Mouse (Mus musculus) urinary bladder, postnatal 4 days (tissue): ENCODE data around the gene Helq.

Experiments
- DNase-seq, 2 experiments: peaks; one replicate each; pipeline ENCODE4 v3.0.0; 2021 to 2022; ENCODE audit warnings: low spot score in 2 of 2

Gene Helq

DNA sequence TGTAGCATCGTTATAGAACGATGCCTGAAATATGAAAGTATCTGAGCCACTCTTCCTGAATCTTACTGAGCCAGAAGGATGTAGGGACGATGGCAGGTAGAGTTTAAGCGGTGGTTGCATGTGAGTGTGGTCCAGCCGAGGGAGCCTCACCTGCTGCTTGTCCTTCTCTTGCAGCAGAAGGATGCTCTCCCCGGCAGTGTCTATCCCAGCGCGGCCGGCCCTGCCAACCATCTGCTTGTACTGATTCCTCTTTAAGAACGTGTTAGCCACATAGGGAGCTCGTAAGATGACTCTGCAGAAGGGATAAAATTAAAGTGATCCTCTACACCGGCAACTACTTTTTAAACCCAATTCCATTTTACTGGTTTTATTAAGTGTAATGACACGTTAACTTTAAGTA is 19.4 kb downstream of the Helq start:
- no peak for DNase-seq

DNA sequence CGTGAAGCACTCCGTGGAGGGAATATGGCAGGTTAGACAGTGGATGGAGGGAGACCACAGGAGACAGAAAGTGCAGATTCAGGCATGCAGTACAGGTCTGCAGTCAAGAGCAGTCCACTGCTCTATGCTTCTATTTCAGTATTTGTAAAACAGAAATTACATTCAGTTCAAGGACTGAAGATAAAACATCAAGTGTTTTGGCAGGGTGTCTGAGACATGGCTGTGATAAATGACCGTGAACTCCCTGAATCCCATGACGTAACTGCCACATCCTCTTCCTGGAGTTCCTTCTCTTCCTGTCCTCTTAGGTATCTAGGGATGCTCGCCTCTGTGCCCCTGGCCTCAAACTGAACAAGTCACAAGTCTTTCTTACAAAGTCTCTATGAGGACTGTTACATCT is 21.5 kb downstream of the Helq start:
- no peak for DNase-seq

DNA sequence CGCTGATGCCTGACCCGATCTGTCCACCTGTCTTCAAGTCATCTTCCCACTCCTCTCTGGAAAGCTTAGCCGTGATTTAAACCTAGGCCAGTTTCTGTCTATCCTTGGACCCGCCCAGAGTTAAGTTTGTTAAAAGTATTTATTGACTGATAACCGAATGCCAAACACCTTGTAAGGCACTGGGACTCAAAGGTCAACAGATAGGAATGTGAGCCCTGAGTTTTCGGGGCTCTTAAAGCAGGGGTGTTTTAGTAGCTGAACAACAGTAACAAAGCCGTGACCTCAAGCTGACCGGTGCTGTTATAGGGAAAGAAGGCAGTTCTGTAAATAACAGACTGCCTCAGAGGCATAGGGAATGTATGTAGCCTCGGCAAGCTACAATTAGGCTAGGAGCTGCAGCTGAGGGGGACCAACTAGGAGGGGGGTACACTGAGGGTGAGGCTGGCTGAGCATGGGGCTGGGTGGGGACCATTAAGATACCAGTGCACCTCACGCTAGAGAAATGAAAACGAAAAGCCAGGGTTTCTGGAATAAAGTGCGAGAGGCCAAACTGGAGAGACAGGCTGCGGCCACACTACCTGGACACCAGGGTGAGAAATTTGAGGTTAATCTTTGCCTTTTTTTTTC is 22.5 kb downstream of the Helq start:
- no peak for DNase-seq

DNA sequence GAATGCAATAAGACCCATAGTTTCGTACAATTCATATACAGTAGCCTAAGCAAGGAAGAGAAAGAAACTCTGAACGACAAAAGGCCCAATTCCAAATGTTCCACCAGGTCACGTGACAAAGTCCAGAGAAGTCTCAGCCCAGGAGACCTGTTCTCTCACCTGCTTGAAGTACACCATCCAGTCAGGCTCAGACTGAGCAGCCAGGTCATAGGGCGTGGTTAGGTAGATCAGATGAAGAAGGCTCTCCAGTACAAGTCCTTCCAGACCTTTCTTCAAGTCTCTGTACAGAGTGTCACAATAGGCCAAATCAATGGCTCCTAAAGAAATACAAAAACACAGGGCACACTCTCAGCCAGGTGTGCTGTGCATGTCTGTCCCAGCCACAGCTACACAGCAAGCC is 26.8 kb downstream of the Helq start:
- DNase-seq = no peak

DNA sequence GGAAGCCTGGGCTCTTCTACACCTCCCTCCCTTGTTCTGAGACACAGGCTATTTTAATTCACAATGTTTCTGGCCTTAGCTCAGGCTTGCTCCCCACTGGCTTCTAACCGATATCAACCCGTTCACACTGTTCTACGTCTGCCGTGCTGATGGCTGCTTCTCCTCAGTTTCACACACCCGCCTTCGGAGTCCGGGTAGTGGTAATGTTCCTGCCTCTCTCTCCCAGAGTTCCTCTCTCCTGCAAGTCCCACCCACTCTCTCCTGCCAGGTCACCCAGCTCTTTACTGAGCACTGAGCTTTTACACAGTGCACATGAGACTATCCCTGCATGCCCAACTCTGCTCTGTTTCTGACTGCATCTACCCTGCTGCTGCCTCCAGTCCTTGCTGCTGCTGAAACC is 32.4 kb downstream of the Helq start:
- DNase-seq = no peak

DNA sequence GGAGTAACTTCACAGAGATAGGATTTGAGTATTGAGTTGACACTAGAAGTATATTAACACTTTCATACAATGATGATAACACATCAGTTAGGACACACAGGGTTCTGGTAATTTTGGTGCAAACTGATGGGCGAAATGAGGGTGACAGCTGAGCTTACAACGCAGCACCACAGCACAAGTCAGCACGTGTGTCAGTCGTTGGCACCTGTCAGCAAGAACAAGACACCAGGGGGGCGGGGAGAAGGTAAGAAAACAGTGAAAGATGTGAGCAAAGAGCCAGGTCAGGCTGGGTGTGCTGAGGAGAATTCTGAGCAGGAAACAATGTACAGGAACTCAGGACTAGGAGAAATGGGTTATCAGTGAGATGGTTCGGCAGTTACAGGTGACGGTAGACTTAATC is 36.7 kb downstream of the Helq start:
- DNase-seq = no peak

DNA sequence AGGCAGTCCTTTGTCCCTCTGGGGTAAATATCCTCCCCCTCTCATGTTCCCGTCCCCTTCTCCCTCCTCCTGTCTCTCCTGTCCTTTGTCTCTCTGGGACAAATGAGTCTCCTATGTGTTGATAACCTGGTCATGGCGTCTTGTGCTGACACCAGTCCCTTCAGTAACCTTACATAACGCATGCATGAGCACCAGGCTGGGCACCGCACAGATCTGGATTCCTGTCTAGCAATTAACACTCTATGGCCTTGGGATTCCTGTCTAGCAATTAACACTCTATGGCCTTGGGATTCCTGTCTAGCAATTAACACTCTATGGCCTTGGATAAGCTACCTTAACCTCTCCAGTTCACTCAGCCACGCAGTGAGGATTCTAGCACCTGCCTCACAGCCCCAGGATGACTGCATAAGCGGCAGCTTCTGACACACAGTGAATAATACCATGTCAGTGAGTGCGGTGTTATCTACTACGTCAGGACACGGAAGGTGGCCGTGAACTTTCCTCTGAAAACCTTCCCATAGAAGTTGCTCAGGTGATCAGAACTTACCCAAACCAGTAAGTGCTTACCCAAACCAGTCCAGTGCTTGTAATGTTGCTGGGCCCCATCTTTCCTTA is 38.2 kb downstream of the Helq start:
- no peak for DNase-seq

DNA sequence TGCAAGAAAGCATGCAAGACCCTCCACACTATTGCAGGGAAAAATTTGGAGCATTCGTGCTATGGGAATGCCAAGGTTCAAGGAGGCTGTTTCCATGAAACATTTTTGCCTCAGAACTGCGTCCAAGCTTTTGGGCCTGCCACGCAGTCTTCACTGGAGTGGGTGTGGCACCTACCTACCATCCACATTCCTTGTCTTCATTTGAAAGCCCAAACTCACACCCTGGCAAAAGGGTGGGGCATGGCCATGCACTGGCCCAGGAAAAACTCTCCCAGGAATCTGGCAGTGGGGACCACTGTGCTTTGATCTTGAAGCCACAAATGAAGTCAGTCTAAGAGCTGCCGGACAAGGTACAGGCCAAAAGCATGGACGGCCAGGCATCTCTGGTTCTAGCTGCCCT is 40.3 kb downstream of the Helq start:
- no peak for DNase-seq

DNA sequence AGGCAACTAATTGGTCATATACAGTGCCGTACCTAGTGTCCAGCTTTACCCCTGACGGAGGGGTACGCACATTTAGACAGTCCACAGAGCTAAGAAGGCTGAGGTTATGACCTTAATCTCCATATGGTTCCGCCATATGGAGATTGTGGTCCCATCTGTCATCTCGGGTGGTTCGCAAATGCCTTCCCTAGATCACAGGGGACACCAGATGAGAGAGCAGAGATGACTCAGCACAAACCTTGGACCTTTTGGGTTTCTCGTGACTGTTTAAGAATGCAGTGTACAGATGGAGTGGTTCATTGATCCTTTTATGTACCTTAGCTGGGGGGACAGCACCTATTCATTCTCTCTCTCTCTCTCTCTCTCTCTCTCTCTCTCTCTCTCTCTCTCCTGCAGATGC is 45.0 kb downstream of the Helq start:
- no peak for DNase-seq

DNA sequence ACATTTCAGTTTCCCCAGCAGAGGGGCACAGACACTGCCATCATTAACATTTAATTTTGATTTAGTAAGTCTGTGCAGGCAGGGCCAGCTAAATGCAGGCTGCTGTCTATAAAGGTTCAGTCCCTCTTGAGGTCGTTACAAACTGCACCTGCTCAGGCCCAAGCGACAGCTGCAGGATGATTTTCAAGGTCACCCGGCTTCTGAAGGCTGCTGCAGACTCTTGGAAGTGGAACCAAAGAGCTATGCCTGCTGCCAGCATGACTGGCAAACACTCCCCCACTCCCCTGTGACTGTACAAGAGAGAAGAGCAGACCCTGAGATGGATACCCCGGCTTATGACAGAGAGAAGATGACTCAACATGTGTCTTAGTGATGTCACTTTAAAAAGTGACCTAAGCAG is 46.7 kb downstream of the Helq start:
- DNase-seq = no peak

DNA sequence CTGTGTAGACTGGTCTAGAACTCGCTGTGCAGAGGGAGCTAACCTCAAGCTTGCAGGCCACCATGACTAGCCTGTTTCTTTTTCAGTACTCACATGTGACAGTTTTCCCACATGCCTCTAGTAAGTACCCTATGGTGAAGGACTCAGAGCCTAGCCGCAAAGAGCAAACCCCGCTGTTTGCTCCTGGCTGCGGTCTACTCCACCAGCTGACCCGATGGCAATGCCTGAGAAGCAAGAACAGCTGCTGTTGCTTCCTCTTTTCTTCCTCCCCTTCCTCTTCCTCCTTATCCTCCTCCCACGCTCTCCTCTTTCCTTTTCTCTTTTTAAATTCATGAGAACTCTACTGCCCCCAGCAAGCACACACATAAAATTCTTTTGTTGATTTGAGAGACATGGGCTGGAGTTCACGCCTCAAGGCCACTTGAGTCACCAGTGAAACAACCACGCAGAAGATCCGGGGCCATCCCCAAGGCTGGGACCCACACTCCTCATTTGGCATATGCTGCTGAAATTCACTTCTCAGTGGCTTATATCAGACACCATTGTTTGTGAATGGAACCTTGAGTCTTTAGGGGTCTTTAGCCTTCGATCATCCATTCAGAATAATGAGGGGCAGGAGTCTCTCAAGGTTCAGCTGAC is 47.7 kb downstream of the Helq start:
- DNase-seq = no peak

DNA sequence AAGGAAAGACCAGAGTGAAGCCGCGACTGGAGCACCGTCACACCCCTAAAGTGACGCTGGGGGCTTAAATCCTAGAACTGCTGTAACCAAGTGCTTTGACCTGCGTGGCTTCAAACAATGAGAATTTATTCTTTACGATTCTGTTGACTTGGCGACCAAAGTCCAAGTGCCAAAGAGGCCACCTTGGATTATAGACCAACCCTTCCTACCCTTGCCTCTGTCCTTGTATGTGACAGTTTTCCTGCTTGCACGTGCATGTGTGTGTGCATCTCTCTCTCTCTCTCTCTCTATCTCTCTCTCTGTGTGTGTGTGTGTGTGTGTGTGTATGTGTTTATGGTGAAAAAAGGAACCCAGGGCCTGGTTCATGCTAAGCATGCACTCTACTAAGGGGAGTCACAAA is 59.6 kb downstream of the Helq start:
- no peak for DNase-seq

DNA sequence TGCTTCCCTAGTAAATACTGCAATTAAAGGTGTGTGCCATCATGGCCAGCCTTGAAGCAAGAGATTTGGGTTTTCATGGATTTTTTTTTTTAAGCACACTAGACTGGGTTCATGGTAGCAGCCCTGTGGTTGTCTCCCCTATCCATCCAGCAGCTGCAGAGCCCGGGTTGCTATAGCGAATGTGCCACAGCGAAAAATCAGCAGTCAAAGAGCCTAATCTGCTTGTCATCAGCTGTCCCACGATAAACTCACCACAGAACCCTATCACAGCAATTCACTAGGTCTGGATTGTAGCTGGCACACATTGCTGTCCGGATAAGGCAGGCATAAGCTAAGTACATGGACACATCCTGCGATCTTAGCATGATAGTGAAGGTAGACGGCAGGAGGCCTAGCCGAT is 61.5 kb downstream of the Helq start:
- no peak for DNase-seq

DNA sequence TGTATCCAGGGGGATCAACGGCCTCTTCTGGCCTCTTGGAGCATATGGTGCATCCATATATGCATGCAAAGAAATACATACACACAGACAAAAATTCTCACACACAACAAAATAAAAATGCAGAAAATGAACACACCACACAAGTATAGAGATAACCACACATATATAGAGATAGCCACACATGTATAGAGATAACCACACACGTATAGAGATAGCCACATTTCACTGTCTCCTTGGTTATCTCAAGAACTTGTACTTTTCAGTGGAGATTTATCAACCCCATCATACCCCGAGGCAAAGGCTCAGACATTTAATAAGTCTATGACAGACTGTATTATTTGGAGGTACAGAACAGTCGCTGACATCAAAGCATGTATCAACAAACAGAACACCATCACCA is 63.9 kb downstream of the Helq start:
- no peak for DNase-seq

DNA sequence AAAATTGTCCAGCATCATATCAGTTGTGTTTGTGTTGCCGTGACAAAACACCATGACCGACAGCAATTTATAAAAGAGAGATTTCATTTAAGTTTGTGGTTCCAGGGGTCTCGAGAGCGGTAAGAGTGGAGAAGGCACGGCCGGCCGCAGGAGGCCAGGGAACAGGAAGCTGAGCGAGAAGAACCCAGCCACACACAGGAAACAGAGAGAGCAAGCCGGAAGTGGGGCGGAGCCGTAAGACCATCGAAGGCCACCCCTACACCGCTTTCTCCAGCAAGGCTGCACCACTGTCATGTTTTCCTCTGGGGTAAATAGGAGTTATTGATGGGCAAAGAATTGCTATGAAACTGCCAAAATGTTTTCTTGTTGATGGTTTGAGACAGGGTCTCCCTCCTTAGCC is 69.6 kb downstream of the Helq start:
- no peak for DNase-seq

DNA sequence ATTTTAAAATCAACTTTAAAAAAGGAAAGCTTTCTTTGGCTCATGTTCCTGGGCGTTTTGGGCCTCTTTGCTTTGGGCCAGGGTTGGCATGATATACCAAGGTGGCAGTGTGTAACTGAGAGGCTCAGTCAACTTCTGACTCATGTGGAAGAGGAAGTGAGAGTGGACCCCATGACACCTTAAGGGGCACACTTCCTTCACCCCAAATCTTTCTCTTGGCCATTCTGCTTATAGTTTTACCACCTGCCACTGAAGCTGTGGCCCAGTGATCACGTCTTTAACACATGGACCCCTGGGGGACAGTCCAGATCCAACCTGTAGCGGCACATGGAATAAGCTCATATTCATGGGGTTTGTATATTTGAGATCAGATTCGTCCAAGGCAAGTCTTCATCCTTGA is 72.4 kb downstream of the Helq start:
- DNase-seq = no peak

DNA sequence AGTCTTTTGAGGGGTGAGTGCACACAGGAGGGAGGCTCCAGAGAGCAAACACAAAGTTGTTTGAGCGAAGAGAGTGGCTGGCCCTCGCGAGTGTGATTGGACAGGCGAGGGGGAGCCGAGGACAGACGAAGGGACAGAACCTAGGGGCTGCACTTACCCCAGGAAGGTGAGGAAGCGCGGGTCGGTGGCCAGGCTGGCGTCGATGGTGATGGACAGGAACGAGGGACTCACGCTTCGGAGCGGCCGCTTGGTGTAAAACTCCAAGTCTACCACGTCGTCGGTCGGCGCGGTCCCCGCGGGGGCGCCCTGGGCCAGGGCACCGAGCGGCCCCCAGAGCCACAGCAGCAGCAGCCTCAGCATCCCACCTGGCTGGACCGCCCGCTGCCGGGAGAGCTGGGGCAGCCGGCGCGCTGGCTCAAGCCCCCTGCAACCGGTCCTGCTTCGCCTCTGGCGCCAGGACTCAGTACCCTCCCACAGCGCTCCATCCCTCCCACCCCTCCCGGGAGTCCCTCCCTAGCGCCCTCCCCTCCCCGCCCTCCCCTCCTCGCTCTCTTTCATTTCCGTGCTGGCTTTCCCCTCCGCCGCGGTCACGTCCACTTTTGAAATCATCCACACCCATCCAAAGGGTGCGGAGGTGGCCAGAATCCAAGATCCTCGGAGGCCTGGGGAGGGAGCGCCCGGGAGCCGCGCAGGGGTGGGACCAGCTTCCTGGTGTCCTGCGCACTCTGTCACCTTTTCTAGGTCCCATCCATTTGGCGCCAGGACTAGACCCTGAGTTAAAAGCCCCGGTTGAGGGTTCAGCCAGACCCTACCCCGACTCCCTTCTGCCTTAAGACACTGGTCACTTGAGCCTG is 78.9 kb downstream of the Helq start, which contains the start of gene Hpse:
TSS of gene Hpse (minus strand) at position 482 of the 854 bp plus-strand sequence.
- peak; percentile 36 to 68 for DNase-seq

DNA sequence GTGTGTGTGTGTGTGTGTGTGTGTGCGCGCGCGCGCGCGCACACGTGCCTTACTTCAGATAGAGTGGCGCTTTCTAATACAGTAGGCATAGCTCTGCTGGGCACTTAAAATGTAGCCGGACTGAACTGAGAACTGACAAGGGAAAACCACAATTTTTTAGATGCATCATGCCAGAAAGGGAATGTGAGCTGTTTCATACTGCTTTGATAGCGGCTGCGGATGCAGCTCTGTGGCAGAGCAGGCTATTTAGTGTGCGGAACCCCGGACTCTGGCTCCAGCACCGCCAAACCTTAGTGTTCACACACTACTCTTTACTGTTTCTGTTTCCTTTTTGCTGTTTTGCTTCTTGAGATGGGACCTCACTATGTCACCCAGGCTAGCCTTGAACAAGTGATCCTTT is 81.6 kb downstream of the Helq start:
- no peak for DNase-seq
